In genomic region chr6:36903821-36904220, GRCm38 (mm10) we compare ENCODE assay signal across 9 mouse cellular contexts.
DNase-seq lines count a peak whose midpoint lies in the region; ATAC-seq lines count a peak whose summit lies in the region.
"Had no signal": no experiment of that assay in that cellular context is flagged by ENCODE, and none has a peak within 500 bp of the region (broad histone marks: within the 10 kb centered on the region; RNA-seq: fewer than 3 reads in every experiment).

No protein-coding gene starts in this region.

- no peak overlapping the region for H3K4me3 ChIP-seq in heart, embryonic 10.5 days
- H3K4me3 ChIP-seq in neural tube, embryonic 13.5 days = no peak overlapping the region
- H3K4me3 ChIP-seq: limb, embryonic 15.5 days had no signal

- DNase-seq in adrenal gland, adult 2 months = peak; percentile 37
- no peak for DNase-seq in adrenal gland, adult 8-10 months
- peak; percentile 56 for DNase-seq in testis, postnatal 10 days (ENCODE audit: low spot score)
- no peak for DNase-seq in testis, postnatal 14 days (ENCODE audit: low spot score)
- no peak for DNase-seq in heart, embryonic 10.5 days (ENCODE audit: low spot score)
- peak; percentile 69 for DNase-seq in layer of hippocampus, adult 9-10 months (ENCODE audit: low spot score)

- peak; percentile 87 for ATAC-seq in neural tube, embryonic 13.5 days (ENCODE audit: low read depth)
- no peak for ATAC-seq in inflammation-experienced regulatory T-cells, adult 6 months

- no peaks in the 10 kb centered on the region for H3K36me3 ChIP-seq in heart, embryonic 10.5 days
- H3K36me3 ChIP-seq in neural tube, embryonic 13.5 days = no peaks in the 10 kb centered on the region
- H3K36me3 ChIP-seq: limb, embryonic 15.5 days had no signal

- WGBS in heart, embryonic 10.5 days = 29% methylated on average over 5 of the region's 5 CpGs
- 18% methylated on average over 5 of the region's 5 CpGs for WGBS in neural tube, embryonic 13.5 days

- peak overlapping the region; percentile 65 for H3K27ac ChIP-seq in heart, embryonic 10.5 days
- peak overlapping the region; percentile 76 for H3K27ac ChIP-seq in neural tube, embryonic 13.5 days (replicated peaks)
- H3K27ac ChIP-seq: limb, embryonic 15.5 days had no signal

- H3K9me3 ChIP-seq in heart, embryonic 10.5 days = no peaks in the 10 kb centered on the region
- no peaks in the 10 kb centered on the region for H3K9me3 ChIP-seq in neural tube, embryonic 13.5 days
- H3K9me3 ChIP-seq: limb, embryonic 15.5 days had no signal

- H3K27me3 ChIP-seq in heart, embryonic 10.5 days (ENCODE audit: insufficient read depth, poor library complexity, severe bottlenecking) = no peaks in the 10 kb centered on the region
- H3K27me3 ChIP-seq in neural tube, embryonic 13.5 days = no peaks in the 10 kb centered on the region
- H3K27me3 ChIP-seq: limb, embryonic 15.5 days had no signal

- peaks cover 7% of the 10 kb centered on the region; the same call in 1 of the 2 replicates for H3K4me1 ChIP-seq in heart, embryonic 10.5 days
- peaks cover 30% of the 10 kb centered on the region for H3K4me1 ChIP-seq in neural tube, embryonic 13.5 days (replicated peaks)

- H3K4me2 ChIP-seq in neural tube, embryonic 13.5 days = 0 out of 2 replicates have a peak overlapping the region, but pooled peaks have one; percentile 13
- H3K4me2 ChIP-seq: limb, embryonic 15.5 days had no signal

- no peak overlapping the region for H3K9ac ChIP-seq in neural tube, embryonic 13.5 days
- H3K9ac ChIP-seq: limb, embryonic 15.5 days had no signal

Comparison
In these comparisons a context has a peak if more than half of its experiments do, and no peak if none do; other contexts are left out.
1. DNase-seq: peak in adrenal gland, adult 2 months (single experiment), testis, postnatal 10 days (single experiment) and layer of hippocampus, adult 9-10 months (single experiment); none in adrenal gland, adult 8-10 months (single experiment), testis, postnatal 14 days (single experiment) and heart, embryonic 10.5 days (single experiment).